Mouse (Mus musculus): ENCODE measurements around the gene Epha6. TPM values are rescaled to one million over a fixed set of nuclear protein-coding genes. Genes with fewer than 3 reads are reported as not detected.

Epha6 gene
- polyA plus RNA-seq, 1 experiment from 2014 or later, result not detected

DNA sequence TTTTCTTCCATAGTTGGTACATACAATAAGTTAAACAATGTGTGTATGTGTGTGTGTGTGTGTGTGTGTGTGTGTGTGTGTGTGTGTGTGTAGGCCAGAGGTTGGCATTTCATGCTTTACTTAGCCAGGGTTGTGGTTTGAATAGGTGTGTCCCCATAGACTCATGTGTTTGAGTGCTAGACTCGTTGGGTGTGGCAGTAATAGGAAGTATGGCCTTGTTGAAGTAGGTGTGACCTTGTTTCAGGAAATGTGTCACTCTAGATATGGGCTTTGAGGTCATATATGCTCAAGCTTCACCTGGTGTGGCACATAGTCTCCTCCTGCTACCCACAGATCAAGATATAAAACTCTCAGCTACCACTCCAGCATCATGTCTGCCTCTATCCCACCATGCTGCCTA, 577.0 kb downstream of the Epha6 start:
- Histone ChIP-seq H3K4me1 (ENCODE audit: insufficient read depth, low read depth, low read length) (no peaks in the 10 kb centered on the region), H3K36me3 (ENCODE audit: insufficient read depth, low read length) (no peaks in the 10 kb centered on the region), H3K9me3 (ENCODE audit: low read length) (no peaks in the 10 kb centered on the region), H3K4me2 (replicated peaks; ENCODE audit: low read depth, low read length) (no peak overlapping the region), H3K9ac (replicated peaks; ENCODE audit: low read depth) (no peak overlapping the region), H3K4me3 (ENCODE audit: low read depth, low read length) (no peak overlapping the region), H3K27me3 (replicated peaks; ENCODE audit: insufficient read depth, low read length) (no peaks in the 10 kb centered on the region), H3K27ac (ENCODE audit: low read length) (no peak overlapping the region)
- ATAC-seq, result no peak
- 32% methylated on average over 1 of the region's 1 CpGs for WGBS
- no peak for TF ChIP-seq EP300 (IDR thresholded peaks at IDR 0.05)
- TF ChIP-seq CTCF (IDR thresholded peaks at IDR 0.05), result no peak
- no peak for DNase-seq (ENCODE audit: low spot score)

DNA sequence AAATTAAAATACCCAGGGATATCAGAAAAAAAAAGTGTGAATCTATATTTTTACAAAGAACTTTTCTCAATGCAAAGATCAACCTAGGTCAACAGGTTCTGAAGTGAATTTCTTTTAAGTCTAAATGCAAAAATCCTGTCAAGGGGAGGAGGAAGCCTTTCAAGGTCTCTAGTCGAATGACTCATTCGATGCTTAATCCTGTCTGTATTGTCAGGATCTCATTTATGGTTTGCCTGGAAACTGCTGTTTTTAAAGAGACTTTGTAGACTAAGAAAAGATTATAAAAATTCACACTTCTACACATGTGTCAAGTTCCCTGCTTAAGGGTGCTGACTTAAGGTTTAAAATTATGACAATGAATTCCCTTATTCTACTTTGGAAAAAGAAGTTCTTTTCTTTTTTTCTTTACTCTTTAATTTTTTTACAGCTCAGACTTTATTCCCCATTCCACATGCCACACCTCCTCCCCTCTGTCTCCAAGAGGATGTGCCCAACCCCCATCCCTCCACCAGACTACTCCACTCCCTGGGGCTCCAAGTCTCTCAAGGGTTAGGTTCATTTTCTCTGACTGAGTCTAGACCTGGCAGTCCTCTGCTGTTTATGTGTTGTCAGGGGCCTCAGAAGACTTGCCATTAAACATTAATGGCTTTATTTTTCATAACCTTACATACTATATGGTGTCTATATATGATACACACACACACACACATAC, 598.3 kb downstream of the Epha6 start:
- no peak for DNase-seq (ENCODE audit: low spot score)

DNA sequence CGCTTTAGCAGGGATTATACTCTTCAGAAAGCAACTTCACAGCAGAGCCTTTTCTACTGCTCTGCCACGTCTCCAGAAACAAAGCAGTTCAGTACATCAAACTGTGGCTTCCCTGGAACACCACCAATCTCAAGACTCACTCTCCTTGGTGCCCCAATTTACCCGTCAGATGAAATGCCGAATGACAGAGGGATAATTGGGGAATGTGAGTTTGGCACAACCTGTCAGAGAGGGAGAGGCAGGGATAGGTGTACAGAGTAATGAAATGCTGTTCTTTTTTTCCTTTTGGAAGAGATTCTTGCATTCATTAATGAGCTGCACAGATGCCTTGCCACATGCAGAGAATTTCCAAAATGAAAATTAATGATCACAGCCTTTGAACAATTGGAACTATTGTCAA, 635.5 kb downstream of the Epha6 start:
- 52% methylated on average over 4 of the region's 4 CpGs for WGBS
- Histone ChIP-seq H3K4me2 (replicated peaks; ENCODE audit: low read depth, low read length) (no peak overlapping the region), H3K27ac (ENCODE audit: low read length) (no peak overlapping the region), H3K9me3 (ENCODE audit: low read length) (no peaks in the 10 kb centered on the region), H3K27me3 (replicated peaks; ENCODE audit: insufficient read depth, low read length) (no peaks in the 10 kb centered on the region), H3K9ac (replicated peaks; ENCODE audit: low read depth) (no peak overlapping the region), H3K4me3 (ENCODE audit: low read depth, low read length) (no peak overlapping the region), H3K4me1 (ENCODE audit: insufficient read depth, low read depth, low read length) (no peaks in the 10 kb centered on the region), H3K36me3 (ENCODE audit: insufficient read depth, low read length) (no peaks in the 10 kb centered on the region)
- no peak for ATAC-seq
- DNase-seq (ENCODE audit: low spot score), result no peak
- TF ChIP-seq CTCF (IDR thresholded peaks at IDR 0.05) (no peak), EP300 (IDR thresholded peaks at IDR 0.05) (no peak)

More for the DNA sequence above, 598.3 kb downstream of the Epha6 start:
- TF ChIP-seq CTCF (IDR thresholded peaks at IDR 0.05) (no peak), EP300 (IDR thresholded peaks at IDR 0.05) (no peak)
- no peaks in the 10 kb centered on the region for H3K27me3 ChIP-seq (replicated peaks; ENCODE audit: insufficient read depth, low read length)
- H3K4me1 ChIP-seq (ENCODE audit: insufficient read depth, low read depth, low read length), result no peaks in the 10 kb centered on the region
- ATAC-seq, result no peak
- no peak overlapping the region for H3K9ac ChIP-seq (replicated peaks; ENCODE audit: low read depth)
- H3K36me3 ChIP-seq (ENCODE audit: insufficient read depth, low read length), result no peaks in the 10 kb centered on the region
- no peak overlapping the region for H3K4me3 ChIP-seq (ENCODE audit: low read depth, low read length)
- 74% methylated on average over 2 of the region's 2 CpGs for WGBS
- no peaks in the 10 kb centered on the region for H3K9me3 ChIP-seq (ENCODE audit: low read length)
- no peak overlapping the region for H3K4me2 ChIP-seq (replicated peaks; ENCODE audit: low read depth, low read length)
- H3K27ac ChIP-seq (ENCODE audit: low read length), result no peak overlapping the region

DNA sequence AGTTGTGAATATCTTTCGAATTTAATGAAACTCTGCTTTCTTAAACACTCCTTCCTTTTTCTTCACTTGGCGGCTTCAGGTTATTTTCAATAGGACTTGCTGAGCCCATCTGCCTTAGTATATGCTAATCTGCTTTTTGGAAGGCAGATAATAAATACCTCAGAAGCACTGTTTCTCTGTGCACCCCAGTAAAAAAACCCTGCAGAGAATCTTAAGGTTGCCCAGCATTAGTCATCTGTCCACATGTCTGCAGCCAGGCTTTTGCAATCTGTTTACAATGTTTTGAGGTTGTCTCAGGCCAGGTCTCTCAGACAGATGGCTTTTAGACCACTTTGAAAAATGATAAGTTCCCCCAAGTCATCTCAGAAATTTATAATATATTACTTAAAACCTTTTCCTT, 649.6 kb downstream of the Epha6 start:
- 76% methylated on average over 2 of the region's 2 CpGs for WGBS
- H3K36me3 ChIP-seq (ENCODE audit: insufficient read depth, low read length), result no peaks in the 10 kb centered on the region

DNA sequence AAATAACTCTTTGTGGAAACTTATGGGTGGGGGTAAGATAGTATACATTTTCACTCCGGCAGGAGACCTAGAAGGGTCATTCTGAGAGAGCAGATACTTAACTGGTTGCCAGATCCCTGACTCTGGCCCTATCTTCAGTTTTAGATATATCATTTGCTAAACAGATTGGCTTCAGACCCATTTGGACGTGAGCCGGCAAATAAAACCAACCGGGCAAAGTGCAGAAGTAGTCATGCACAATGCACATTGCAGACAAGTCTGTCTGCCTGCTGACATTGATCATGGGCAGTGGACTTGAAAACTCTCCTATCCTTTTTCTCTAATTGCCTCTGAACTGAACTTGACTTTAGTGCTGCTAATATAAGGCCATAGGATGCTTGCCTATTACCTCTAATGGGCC, 681.6 kb downstream of the Epha6 start:
- no peaks in the 10 kb centered on the region for H3K27me3 ChIP-seq (replicated peaks; ENCODE audit: insufficient read depth, low read length)
- H3K27ac ChIP-seq (ENCODE audit: low read length), result no peak overlapping the region
- no peaks in the 10 kb centered on the region for H3K4me1 ChIP-seq (ENCODE audit: insufficient read depth, low read depth, low read length)
- H3K9me3 ChIP-seq (ENCODE audit: low read length), result no peaks in the 10 kb centered on the region
- ATAC-seq (no peak), DNase-seq (ENCODE audit: low spot score) (no peak)
- H3K9ac ChIP-seq (replicated peaks; ENCODE audit: low read depth), result no peak overlapping the region
- H3K36me3 ChIP-seq (ENCODE audit: insufficient read depth, low read length), result no peaks in the 10 kb centered on the region
- H3K4me2 ChIP-seq (replicated peaks; ENCODE audit: low read depth, low read length), result no peak overlapping the region
- TF ChIP-seq CTCF (IDR thresholded peaks at IDR 0.05) (no peak), EP300 (IDR thresholded peaks at IDR 0.05) (no peak)
- 76% methylated on average over 4 of the region's 4 CpGs for WGBS
- H3K4me3 ChIP-seq (ENCODE audit: low read depth, low read length), result no peak overlapping the region

More for the DNA sequence above, 649.6 kb downstream of the Epha6 start:
- Histone ChIP-seq H3K4me3 (ENCODE audit: low read depth, low read length) (no peak overlapping the region), H3K4me1 (ENCODE audit: insufficient read depth, low read depth, low read length) (no peaks in the 10 kb centered on the region), H3K9ac (replicated peaks; ENCODE audit: low read depth) (no peak overlapping the region), H3K27ac (ENCODE audit: low read length) (no peak overlapping the region), H3K4me2 (replicated peaks; ENCODE audit: low read depth, low read length) (no peak overlapping the region), H3K27me3 (replicated peaks; ENCODE audit: insufficient read depth, low read length) (no peaks in the 10 kb centered on the region), H3K9me3 (ENCODE audit: low read length) (no peaks in the 10 kb centered on the region)
- TF ChIP-seq EP300 (IDR thresholded peaks at IDR 0.05) (no peak), CTCF (IDR thresholded peaks at IDR 0.05) (no peak)
- ATAC-seq (no peak), DNase-seq (ENCODE audit: low spot score) (no peak)

DNA sequence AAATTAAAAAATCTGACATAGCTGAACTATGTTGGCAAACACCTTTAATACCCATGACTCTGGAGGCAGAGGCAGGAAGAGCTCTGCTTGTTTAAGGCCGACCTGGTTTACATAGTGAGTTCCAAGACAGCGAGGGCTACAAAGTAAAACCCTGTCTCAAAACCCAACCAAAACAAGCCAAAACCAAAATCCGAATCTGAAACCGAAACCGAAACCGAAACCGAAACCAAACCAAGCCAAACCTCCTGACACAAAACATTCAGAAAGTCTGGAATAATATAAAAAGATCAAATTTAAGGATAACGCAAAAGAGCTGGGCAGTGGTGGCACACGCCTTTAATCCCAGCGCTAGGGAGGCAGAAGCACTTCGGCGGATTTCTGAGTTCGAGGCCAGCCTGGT, 725.3 kb downstream of the Epha6 start:
- Histone ChIP-seq H3K4me3 (ENCODE audit: low read depth, low read length) (no peak overlapping the region), H3K27ac (ENCODE audit: low read length) (no peak overlapping the region), H3K4me1 (ENCODE audit: insufficient read depth, low read depth, low read length) (no peaks in the 10 kb centered on the region), H3K9me3 (ENCODE audit: low read length) (no peaks in the 10 kb centered on the region), H3K27me3 (replicated peaks; ENCODE audit: insufficient read depth, low read length) (no peaks in the 10 kb centered on the region), H3K9ac (replicated peaks; ENCODE audit: low read depth) (no peak overlapping the region), H3K36me3 (ENCODE audit: insufficient read depth, low read length) (no peaks in the 10 kb centered on the region), H3K4me2 (replicated peaks; ENCODE audit: low read depth, low read length) (no peak overlapping the region)
- no peak for TF ChIP-seq EP300 (IDR thresholded peaks at IDR 0.05)
- no peak for TF ChIP-seq CTCF (IDR thresholded peaks at IDR 0.05)
- no peak for DNase-seq (ENCODE audit: low spot score)
- 92% methylated on average over 13 of the region's 13 CpGs for WGBS
- no peak for ATAC-seq

Measured in lung, postnatal 0 days (tissue).